Mouse (Mus musculus): ENCODE results near the gene Spg7.

DNA sequence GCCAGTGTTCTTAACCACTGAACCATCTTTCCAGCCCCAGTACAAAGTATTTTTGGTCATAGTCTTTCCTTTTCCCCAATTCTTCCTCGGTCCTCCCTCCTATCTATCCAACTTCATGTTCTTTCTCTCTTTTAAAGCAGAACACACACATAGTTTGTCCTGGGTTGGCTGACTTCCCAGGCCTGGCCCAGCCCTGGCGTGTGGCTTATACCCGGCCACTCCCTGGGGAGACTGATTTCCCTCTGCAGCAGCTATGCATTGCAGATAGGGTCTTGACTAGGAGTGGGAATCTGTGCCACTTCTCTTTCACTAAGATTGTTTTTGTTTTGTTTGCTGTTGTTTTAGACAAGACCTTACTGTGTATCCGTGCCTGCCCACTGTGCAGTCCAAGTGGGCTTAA, 8.4 kb downstream of the Spg7 start:
- TF ChIP-seq POLR2A (IDR thresholded peaks at IDR 0.05; ENCODE audit: borderline replicate concordance, insufficient read depth, low read length), result no peak
- no peak for TF ChIP-seq CTCF (IDR thresholded peaks at IDR 0.05; ENCODE audit: borderline replicate concordance, insufficient read depth, low read depth, low read length)

Data from cerebellum, adult 2 months (tissue).